Mouse (Mus musculus): Measurements from ENCODE around the gene Flot2.

Flot2 gene

GRCm38 (mm10) chr11:78065906-78066305 is 28.2 kb downstream of the Flot2 start:
- DNase-seq = no peak

GRCm38 (mm10) chr11:78066641-78067040 is 28.9 kb downstream of the Flot2 start:
- DNase-seq = no peak

- no peak for DNase-seq
Measured at GRCm38 (mm10) chr11:78067566-78067965, 29.8 kb downstream of the Flot2 start.

GRCm38 (mm10) chr11:78069130-78069529 is 31.4 kb downstream of the Flot2 start:
- DNase-seq = no peak

GRCm38 (mm10) chr11:78069646-78070045 is 31.9 kb downstream of the Flot2 start:
- DNase-seq = no peak

- no peak for DNase-seq
Measured at GRCm38 (mm10) chr11:78071938-78072337, 34.2 kb downstream of the Flot2 start.

GRCm38 (mm10) chr11:78072425-78073130 is 34.8 kb downstream of the Flot2 start:
- no peak for DNase-seq

GRCm38 (mm10) chr11:78073577-78074276 is 36.0 kb downstream of the Flot2 start:
- DNase-seq = no peak

GRCm38 (mm10) chr11:78074277-78074652 is 36.5 kb downstream of the Flot2 start:
- DNase-seq = no peak

- DNase-seq = no peak
Measured at GRCm38 (mm10) chr11:78074666-78075065, 36.9 kb downstream of the Flot2 start.

GRCm38 (mm10) chr11:78079961-78080921 is 42.5 kb downstream of the Flot2 start, which contains the start of gene Eral1:
Gene Eral1, minus strand, starts transcription at chr11:78080383.
- DNase-seq = peak; percentile 82 to 85

GRCm38 (mm10) chr11:78083595-78083994 is 45.9 kb downstream of the Flot2 start:
- DNase-seq = no peak

- no peak for DNase-seq
Measured at GRCm38 (mm10) chr11:78086925-78087479, 49.3 kb downstream of the Flot2 start.

GRCm38 (mm10) chr11:78087756-78088281 is 50.1 kb downstream of the Flot2 start:
- DNase-seq = no peak

- no peak for DNase-seq
Measured at GRCm38 (mm10) chr11:78094137-78094503, 56.4 kb downstream of the Flot2 start.

- DNase-seq = peak; percentile 91 to 92
Measured at GRCm38 (mm10) chr11:78094504-78095143, 56.9 kb downstream of the Flot2 start, which contains the start of gene Fam222b. Gene Fam222b, plus strand, starts transcription at chr11:78094660.

- no peak for DNase-seq
Measured at GRCm38 (mm10) chr11:78095144-78095516, 57.4 kb downstream of the Flot2 start.

- no peak for DNase-seq
Measured at GRCm38 (mm10) chr11:78097077-78097476, 59.3 kb downstream of the Flot2 start.

- no peak for DNase-seq
Measured at GRCm38 (mm10) chr11:78100746-78101145, 63.0 kb downstream of the Flot2 start.

- no peak for DNase-seq
Measured at GRCm38 (mm10) chr11:78102142-78102541, 64.4 kb downstream of the Flot2 start.

- peak in 1 of 2 experiments; percentile 30 for DNase-seq
Measured at GRCm38 (mm10) chr11:78102958-78103747, 65.4 kb downstream of the Flot2 start.
